Mouse (Mus musculus) stomach, postnatal 0 days (tissue): ENCODE results near the gene Bpifb5.

Experiments
- CTCF ChIP-seq: IDR thresholded peaks from 2 replicates; pipeline ENCODE4 v1.5.1; 2016; ENCODE audit warnings: antibody characterized with exemption, low read depth, mild to moderate bottlenecking, moderate library complexity
- EP300 ChIP-seq: optimal IDR thresholded peaks from 2 replicates; pipeline ENCODE3; 2016; ENCODE audit warnings: antibody characterized with exemption

- TF ChIP-seq CTCF (no peak), EP300 (no peak)
Observed at GRCm38 (mm10) chr2:154197036-154197435, 26.5 kb upstream of the Bpifb5 start.
